Mouse (Mus musculus): ENCODE measurements around the gene Col8a2.

DNA sequence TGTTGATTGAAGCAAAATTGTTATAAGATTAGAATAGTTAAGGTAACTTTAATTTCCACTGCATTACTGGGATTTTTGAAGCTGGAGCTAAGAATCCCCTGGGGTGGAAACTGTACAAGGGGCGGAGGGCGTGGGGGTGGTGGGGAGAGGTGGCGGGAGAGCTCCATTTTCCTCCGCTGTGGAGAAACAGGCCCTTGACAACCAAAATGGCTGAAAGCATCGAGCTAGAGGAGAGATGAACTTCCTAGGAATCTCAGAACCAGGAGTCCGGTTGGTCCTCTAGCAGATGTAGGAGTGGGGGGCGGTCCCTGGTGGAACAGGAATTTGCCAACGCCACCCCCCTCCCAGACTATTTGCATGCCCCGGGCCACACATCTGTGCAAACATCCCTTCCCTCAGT is 4.9 kb upstream of the Col8a2 start:
- TF ChIP-seq POLR2A (IDR thresholded peaks at IDR 0.05; ENCODE audit: low read depth, low read length): no peak
- no peak for TF ChIP-seq CTCF (IDR thresholded peaks at IDR 0.05; ENCODE audit: borderline replicate concordance, insufficient read depth, low read length)

All from embryonic fibroblast, embryonic 13.5 days (primary cell).